Mouse (Mus musculus) embryonic fibroblast, embryonic 13.5 days (primary cell): ENCODE data around the gene Ctbp2. TPM values are rescaled to one million over a fixed set of nuclear protein-coding genes. Genes with fewer than 3 reads are reported as not detected.
A peak's percentile ranks its signal among the peaks of the same experiment; 100 is the strongest.

Source experiments
- H3K27ac ChIP-seq: 2 replicates; pipeline ENCODE4 v1.5.1; 2012; ENCODE audit warnings: low read length, control low read depth, inconsistent platforms; ENCODE audit not compliant: insufficient read depth
- H3K4me1 ChIP-seq: 2 replicates; pipeline ENCODE4 v1.6.1; 2011; ENCODE audit warnings: low read length; ENCODE audit not compliant: control insufficient read depth, insufficient read depth
- H3K4me3 ChIP-seq: 2 replicates; pipeline ENCODE4 v1.5.1; 2011; ENCODE audit warnings: mild to moderate bottlenecking, control low read depth, low read length; ENCODE audit not compliant: insufficient read depth
- CTCF ChIP-seq: IDR thresholded peaks from 2 replicates; pipeline ENCODE4 v1.5.1; 2011; ENCODE audit warnings: mild to moderate bottlenecking, control low read depth, low read length, moderate library complexity, borderline replicate concordance; ENCODE audit not compliant: insufficient read depth
- POLR2A ChIP-seq: IDR thresholded peaks from 2 replicates; pipeline ENCODE4 v1.6.1; 2011; ENCODE audit warnings: low read depth, mild to moderate bottlenecking, control low read depth, low read length, moderate library complexity
- polyA plus RNA-seq: library from polyadenylated mRNA; stranded (reverse); fragments of >200 nt; gene quantifications from 2 replicates; pipeline ENCODE4 v1.2.4, GENCODE M21; 2011; ENCODE audit warnings: low read depth; ENCODE audit not compliant: missing spikeins, insufficient read length

The Ctbp2 gene
- polyA plus RNA-seq = 56.4 and 59.9 TPM in 2 replicates

DNA sequence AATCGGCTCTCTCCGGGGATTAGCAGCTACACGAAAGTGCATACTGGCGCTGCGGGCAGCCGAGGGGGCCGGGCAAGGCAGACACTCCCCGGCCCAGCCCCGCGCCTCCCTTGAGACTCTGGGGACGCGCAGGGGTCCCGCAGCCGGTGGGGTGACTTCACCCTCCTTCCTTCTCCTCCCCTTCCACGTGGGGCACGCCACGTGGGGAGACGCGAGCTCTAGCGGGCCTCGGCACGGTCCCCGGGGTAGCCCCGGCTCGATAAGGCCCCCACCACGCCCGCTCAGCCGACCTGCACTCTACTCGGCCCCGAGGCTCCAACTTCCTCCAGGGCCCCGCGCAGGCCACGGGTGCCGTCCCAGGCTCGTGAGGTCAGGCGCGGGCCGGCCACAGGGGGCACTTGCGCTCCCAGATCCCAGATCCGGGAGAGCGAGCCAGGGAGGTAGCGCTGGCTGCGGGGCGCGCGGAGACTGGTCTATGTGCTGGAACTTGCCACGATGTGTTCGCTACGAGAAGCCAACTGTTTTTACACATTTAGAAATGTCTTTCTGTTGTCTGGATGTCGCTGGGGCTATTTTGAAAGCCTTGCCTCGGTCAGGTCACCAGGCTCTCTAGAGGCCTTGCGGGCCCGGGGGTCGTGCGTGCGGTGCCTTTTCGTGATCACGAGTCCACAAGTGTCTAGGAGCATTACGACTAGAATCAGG is at the start of gene Ctbp2:
Gene Ctbp2, minus strand, starts transcription at position 356 of the 702 bp plus-strand sequence.
- TF ChIP-seq POLR2A (peak; percentile 72), CTCF (peak; percentile 3; the same call in 1 of the 2 replicates)
- H3K27ac ChIP-seq = peak within 1 kb of the TSS; percentile 99
- H3K4me3 ChIP-seq = peak within 1 kb of the TSS; percentile 91
- H3K4me1 ChIP-seq = no peaks in the 10 kb centered on the region

DNA sequence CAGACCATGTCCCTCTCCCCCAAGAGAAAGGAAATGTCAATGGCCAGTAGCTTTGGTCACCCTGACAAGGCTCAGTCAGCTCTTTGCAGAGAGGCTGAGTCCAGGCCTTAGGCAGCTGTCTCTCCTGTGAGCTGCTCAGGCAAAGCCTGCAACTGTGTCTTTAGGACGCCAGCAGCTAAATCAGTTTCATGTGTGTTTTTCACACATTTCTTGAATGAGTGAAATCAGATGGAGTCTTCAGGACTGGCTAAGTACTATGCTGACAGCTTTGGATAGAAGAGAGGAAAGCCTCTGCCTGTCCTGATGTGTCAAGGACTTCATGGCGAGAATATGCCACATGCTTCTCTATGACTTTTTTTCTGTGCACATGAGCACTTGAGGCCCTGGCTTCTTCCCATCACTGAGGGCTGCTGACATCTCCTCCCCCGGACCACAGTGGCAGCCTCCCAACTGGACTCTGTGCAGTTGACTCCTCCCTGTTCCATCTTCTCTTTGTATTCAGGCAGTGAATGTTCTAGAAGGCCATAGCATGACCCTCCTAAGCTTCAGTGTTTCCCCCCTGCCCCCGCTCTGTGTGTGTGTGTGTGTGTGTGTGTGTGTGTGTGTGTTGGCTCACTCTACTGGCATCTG is 47.4 kb upstream of the Ctbp2 start:
- Histone ChIP-seq H3K4me1 (peaks cover 3% of the 10 kb centered on the region; the same call in 1 of the 2 replicates), H3K4me3 (no peak overlapping the region), H3K27ac (no peak overlapping the region)
- TF ChIP-seq POLR2A (no peak), CTCF (no peak)

DNA sequence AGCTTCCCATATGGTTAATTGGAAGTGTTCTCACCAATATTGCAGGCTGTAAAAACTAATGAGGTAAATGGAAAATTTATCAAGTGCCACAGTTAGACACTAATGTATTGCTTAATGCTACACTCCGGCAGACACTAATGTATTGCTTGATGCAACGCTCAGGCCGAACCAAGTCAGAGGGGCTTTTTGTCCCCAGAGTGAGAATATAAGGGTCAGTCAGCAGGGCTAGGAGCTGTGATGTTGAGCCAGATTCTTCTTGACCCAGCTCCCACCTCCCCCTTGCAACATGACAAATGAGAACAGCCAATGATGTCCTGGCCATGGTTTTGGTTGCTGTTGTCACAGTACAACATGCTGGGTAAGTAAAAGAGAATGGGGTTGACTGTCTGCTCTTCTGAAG is 44.8 kb upstream of the Ctbp2 start:
- TF ChIP-seq POLR2A = no peak
- no peak for TF ChIP-seq CTCF
- no peaks in the 10 kb centered on the region for H3K4me1 ChIP-seq

DNA sequence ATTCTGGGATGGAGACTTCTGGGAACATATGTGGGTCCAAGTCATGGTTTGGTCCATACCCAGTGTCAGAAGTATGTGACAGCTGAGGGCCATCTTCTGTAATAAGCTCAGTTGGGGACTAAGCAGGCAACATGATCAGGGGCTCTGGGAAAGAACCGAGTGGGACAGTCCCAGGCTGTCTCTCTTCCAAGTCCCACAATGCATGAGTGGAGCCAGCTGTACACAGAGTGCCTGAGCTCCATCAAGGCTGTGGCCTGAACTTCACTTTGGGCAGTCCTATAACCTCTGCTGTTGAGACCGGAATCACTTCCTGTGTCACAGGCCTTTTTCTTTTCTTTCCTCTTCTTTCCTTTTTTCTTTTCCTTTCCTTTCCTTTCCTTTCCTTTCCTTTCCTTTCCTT is 43.7 kb upstream of the Ctbp2 start:
- TF ChIP-seq CTCF (no peak), POLR2A (no peak)
- no peaks in the 10 kb centered on the region for H3K4me1 ChIP-seq
- no peak overlapping the region for H3K4me3 ChIP-seq
- no peak overlapping the region for H3K27ac ChIP-seq

More for the DNA sequence above, 44.8 kb upstream of the Ctbp2 start:
- Histone ChIP-seq H3K27ac (no peak overlapping the region), H3K4me3 (no peak overlapping the region)

DNA sequence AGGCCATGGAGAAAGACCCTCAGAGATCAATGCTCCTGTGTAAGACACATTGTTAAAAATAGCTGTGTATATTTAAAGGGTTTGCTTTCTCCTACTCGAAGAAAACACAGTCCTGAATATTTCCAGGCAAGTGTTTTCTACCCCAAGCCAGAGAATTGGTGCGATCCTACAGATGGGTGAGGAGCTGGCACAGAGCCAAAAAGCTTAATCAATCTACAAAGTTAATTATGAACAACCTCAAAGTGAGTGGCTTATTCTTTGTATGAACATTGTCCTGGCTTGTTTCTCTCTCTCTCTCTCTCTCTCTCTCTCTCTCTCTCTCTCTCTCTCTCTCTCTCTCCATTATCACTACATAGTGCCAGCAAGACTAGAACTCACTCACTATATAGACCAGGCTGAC is 40.6 kb upstream of the Ctbp2 start:
- no peak overlapping the region for H3K27ac ChIP-seq
- no peak overlapping the region for H3K4me3 ChIP-seq
- peaks cover 11% of the 10 kb centered on the region; the same call in 1 of the 2 replicates for H3K4me1 ChIP-seq
- TF ChIP-seq POLR2A (no peak), CTCF (no peak)

DNA sequence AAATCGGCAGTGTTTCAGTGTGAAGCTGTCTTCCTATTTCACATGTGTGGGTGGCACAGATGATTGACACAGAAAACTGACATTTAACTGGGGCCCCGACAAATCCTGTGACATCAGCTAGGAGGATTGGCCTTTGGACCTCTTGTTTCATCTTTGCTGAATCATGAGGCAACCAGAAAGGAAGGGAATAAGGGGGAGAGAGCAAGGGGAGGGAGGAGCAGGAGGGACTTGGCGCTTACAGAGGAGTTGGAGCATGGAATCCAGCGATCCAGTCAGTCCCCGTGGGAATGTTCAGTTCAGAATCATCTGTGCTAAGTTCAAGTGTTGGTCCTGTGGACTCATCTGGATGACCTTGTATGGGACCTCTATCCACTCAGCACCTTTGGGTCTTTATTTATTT is 38.9 kb upstream of the Ctbp2 start:
- no peak overlapping the region for H3K27ac ChIP-seq
- no peak overlapping the region for H3K4me3 ChIP-seq
- no peak for TF ChIP-seq POLR2A
- no peak for TF ChIP-seq CTCF
- peaks cover 11% of the 10 kb centered on the region; the same call in 1 of the 2 replicates for H3K4me1 ChIP-seq

DNA sequence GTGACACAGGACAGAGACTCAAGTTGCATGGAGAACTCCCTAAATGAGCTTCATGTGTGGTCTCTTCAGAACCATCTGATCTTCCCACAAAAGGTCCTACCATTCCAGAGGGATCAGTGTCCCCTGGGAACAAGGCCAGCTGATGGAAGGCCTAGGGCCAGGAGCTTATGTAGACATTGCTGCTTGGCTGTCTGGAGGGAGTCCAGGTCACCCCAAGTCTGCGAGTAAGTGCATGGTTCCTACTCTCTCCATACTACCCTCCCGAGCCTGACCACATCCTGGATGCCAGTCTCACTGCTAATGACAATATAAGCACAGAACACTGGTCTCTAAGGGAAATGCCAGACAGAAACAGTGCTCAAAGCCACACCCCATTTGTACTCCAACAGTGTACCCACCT is 38.0 kb upstream of the Ctbp2 start:
- Histone ChIP-seq H3K27ac (no peak overlapping the region), H3K4me3 (no peak overlapping the region), H3K4me1 (peaks cover 11% of the 10 kb centered on the region; the same call in 1 of the 2 replicates)
- no peak for TF ChIP-seq CTCF
- TF ChIP-seq POLR2A = no peak

DNA sequence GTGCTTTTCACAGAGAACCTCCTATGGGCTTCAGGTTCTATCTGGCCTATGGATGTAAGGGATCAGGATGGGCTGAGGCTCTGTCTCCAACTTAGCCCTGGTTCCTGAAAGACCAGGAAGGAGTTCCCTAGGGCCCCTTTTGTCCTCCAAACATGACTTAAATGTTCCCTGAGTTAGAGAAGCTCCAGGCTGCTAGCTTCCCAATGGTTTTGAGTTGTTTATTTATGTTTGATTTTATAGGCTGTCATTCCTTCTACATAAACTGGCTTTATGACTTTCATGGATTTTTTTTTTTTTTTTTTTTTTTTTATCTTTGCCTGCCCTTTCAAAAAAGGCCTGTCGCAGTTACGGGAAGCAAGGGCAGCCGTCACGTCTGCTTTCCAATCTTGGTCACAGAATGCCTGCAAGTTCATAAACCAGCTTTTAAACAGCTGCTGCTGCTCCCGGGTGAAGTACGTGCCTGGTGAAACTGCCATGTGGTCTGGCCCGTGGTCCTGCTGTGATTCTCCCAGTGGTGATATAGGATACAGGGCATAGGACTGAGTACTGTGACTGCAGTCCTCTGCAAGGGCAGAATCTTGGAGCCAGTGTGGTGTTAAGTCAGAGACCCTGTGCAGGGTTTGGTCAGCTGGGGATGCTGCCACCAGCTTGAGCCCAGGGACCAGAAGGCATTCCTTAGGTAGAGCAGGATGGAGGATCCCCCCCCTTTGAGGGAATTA is 37.4 kb upstream of the Ctbp2 start:
- Histone ChIP-seq H3K4me3 (no peak overlapping the region), H3K4me1 (peaks cover 11% of the 10 kb centered on the region; the same call in 1 of the 2 replicates), H3K27ac (no peak overlapping the region)
- TF ChIP-seq CTCF = no peak
- TF ChIP-seq POLR2A = no peak

DNA sequence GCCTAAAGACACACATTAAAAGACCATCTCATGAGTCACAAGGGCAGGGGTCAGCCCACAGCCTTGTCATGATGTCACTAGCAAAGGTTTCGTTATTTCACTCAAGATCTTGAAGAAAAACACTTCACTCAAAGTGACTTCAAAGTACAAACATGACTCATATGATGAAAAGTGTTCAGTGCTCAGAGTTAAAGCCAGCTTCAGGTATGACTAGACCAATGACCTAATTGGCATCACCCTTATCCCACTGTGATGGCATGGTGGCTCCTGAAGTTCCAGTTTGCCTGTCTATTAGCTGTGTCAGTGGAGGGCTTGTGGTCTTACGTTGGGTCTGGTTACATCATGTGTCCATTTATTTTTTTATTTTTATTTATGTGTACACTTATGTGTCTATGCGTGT is 35.4 kb upstream of the Ctbp2 start:
- Histone ChIP-seq H3K4me3 (no peak overlapping the region), H3K27ac (no peak overlapping the region), H3K4me1 (peaks cover 11% of the 10 kb centered on the region; the same call in 1 of the 2 replicates)
- TF ChIP-seq CTCF (no peak), POLR2A (no peak)

DNA sequence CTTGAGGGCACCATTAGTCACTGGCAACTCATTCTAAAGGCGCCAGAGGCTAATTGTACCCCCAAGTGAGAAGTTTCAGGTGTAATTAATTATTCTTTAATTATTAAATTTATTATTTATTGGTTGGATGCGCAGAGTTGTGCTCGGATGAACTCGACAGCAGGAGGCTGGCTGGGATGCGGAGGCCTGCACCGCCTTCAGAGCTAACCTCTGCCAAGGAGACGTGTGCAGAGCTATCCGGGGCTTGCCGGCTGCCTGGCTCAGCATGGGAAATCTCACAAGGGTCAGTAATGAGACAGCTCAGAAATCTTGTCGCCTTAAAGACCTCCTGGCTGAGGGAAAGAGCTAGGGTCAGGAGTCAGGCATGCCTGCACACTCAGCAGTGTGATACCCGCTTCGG is 31.5 kb upstream of the Ctbp2 start:
- TF ChIP-seq CTCF (no peak), POLR2A (no peak)
- Histone ChIP-seq H3K4me1 (no peaks in the 10 kb centered on the region), H3K4me3 (no peak overlapping the region), H3K27ac (no peak overlapping the region)
